Mouse (Mus musculus) limb, embryonic 12.5 days (tissue): ENCODE results near the gene Exoc3l4. TPM values are rescaled to one million over a fixed set of nuclear protein-coding genes. Genes with fewer than 3 reads are reported as not detected.

Source experiments
- ATAC-seq: fragments of 200-750 bp; cut with Nextera tagmentation; 2 replicates; pipeline ENCODE4 v1.8.0; 2017; ENCODE audit warnings: low read depth, moderate TSS enrichment; ENCODE audit not compliant: insufficient number of reproducible peaks, insufficient read depth, low FRiP score, low TSS enrichment
- H3K27ac ChIP-seq: fragments of 300-500 bp; sonication (generic); 2 replicates; pipeline ENCODE4 v1.5.1; 2016; ENCODE audit warnings: mild to moderate bottlenecking, moderate library complexity
- H3K27me3 ChIP-seq: fragments of 300-500 bp; sonication (generic); 2 replicates; pipeline ENCODE4 v1.6.1; 2016; ENCODE audit warnings: mild to moderate bottlenecking, moderate library complexity
- H3K36me3 ChIP-seq: fragments of 300-500 bp; sonication (generic); 2 replicates; pipeline ENCODE4 v1.6.1; 2016; ENCODE audit warnings: mild to moderate bottlenecking, moderate library complexity
- H3K4me1 ChIP-seq: fragments of 300-500 bp; sonication (generic); replicated peaks from 2 replicates; pipeline ENCODE4 v1.6.1; 2016
- H3K4me2 ChIP-seq: fragments of 300-500 bp; sonication (generic); 2 replicates; pipeline ENCODE4 v1.6.1; 2016; ENCODE audit warnings: mild to moderate bottlenecking, moderate library complexity
- H3K4me3 ChIP-seq: fragments of 300-500 bp; sonication (generic); replicated peaks from 2 replicates; pipeline ENCODE4 v1.5.1; 2016; ENCODE audit warnings: mild to moderate bottlenecking
- H3K9ac ChIP-seq: fragments of 300-500 bp; sonication (generic); replicated peaks from 2 replicates; pipeline ENCODE4 v1.6.1; 2016; ENCODE audit warnings: mild to moderate bottlenecking, moderate library complexity
- H3K9me3 ChIP-seq: fragments of 300-500 bp; sonication (generic); 2 replicates; pipeline ENCODE4 v1.6.1; 2016; ENCODE audit warnings: mild to moderate bottlenecking, moderate library complexity
- WGBS: fragments of 180-500 bp; shearing (Covaris S2); methylation state at CpG from one replicate; pipeline ENCODE4 v1.1.7; 2016; 5-methylcytosine and 5-hydroxymethylcytosine counted together
- polyA plus RNA-seq: library from polyadenylated mRNA; unstranded; fragments of >200 nt; fragmentation: Nextera tagmentation; extraction: Ambion mirVana; gene quantifications from 2 replicates; pipeline ENCODE4 v1.2.1, GENCODE M21; 2016

The Exoc3l4 gene
- polyA plus RNA-seq, 1 experiment from 2014 or later = 5.6 TPM

- Histone ChIP-seq H3K36me3 (no peaks in the 10 kb centered on the region), H3K27ac (no peak overlapping the region), H3K9ac (no peak overlapping the region), H3K9me3 (peaks cover 5% of the 10 kb centered on the region; the same call in 1 of the 2 replicates), H3K4me2 (no peak overlapping the region), H3K27me3 (peaks cover 29% of the 10 kb centered on the region), H3K4me1 (peaks cover 11% of the 10 kb centered on the region; the same call in 1 of the 2 replicates), H3K4me3 (no peak overlapping the region)
- no peak for ATAC-seq
- WGBS = 70% methylated on average over 2 of the region's 2 CpGs
Observed at GRCm38 (mm10) chr12:111479917-111480316, 63.1 kb downstream of the Exoc3l4 start.

Other genes starting within 250 kb of the Exoc3l4 start
- gene 4930595D18Rik, start 232.5 kb upstream of the Exoc3l4 start, polyA plus RNA-seq = not detected in 2 replicates
- gene Amn, start 145.9 kb upstream of the Exoc3l4 start, polyA plus RNA-seq = 0.20 and 0.74 TPM in 2 replicates
- gene Cdc42bpb, start 39.3 kb upstream of the Exoc3l4 start, polyA plus RNA-seq = 25.6 and 32.1 TPM in 2 replicates
- 4.4 and 6.7 TPM in 2 replicates for gene Lbhd2, start 10.2 kb upstream of the Exoc3l4 start, polyA plus RNA-seq
- 4.1 and 5.3 TPM in 2 replicates for gene Tnfaip2, start 25.5 kb downstream of the Exoc3l4 start, polyA plus RNA-seq
- 11.0 and 12.8 TPM in 2 replicates for gene Gm266, start 68.8 kb downstream of the Exoc3l4 start, polyA plus RNA-seq
- gene Eif5, start 121.0 kb downstream of the Exoc3l4 start, polyA plus RNA-seq = 663 and 718 TPM in 2 replicates
- gene Mark3, start 157.5 kb downstream of the Exoc3l4 start, polyA plus RNA-seq = 65.5 and 70.9 TPM in 2 replicates